Mouse (Mus musculus): ENCODE results near the gene Ptgfrn. TPM values are rescaled to one million over a fixed set of nuclear protein-coding genes. Genes with fewer than 3 reads are reported as not detected.

Ptgfrn gene
- polyA plus RNA-seq, 1 experiment from 2014 or later = 5.6 TPM

GRCm38 (mm10) chr3:101111321-101111720 is 1.2 kb upstream of the Ptgfrn start:
- 0 out of 2 replicates have a peak, but pooled peaks cover 4% of the 10 kb centered on the region for H3K27me3 ChIP-seq (ENCODE audit: insufficient read depth, poor library complexity, severe bottlenecking)
- no peaks in the 10 kb centered on the region for H3K36me3 ChIP-seq
- peaks cover 43% of the 10 kb centered on the region for H3K4me1 ChIP-seq
- H3K27ac ChIP-seq = peak overlapping the region; percentile 97
- WGBS = 60% methylated on average over 10 of the region's 10 CpGs
- H3K9me3 ChIP-seq = no peaks in the 10 kb centered on the region
- H3K4me3 ChIP-seq = no peak overlapping the region
- no peak for DNase-seq (ENCODE audit: low spot score)

GRCm38 (mm10) chr3:101110838-101111103 is 693 bp upstream of the Ptgfrn start:
- H3K27me3 ChIP-seq (ENCODE audit: insufficient read depth, poor library complexity, severe bottlenecking) = 0 out of 2 replicates have a peak, but pooled peaks cover 2% of the 10 kb centered on the region
- H3K4me3 ChIP-seq = peak overlapping the region; percentile 92
- peaks cover 44% of the 10 kb centered on the region for H3K4me1 ChIP-seq
- no peaks in the 10 kb centered on the region for H3K9me3 ChIP-seq
- H3K36me3 ChIP-seq = no peaks in the 10 kb centered on the region
- peak overlapping the region; percentile 97 for H3K27ac ChIP-seq
- DNase-seq (ENCODE audit: low spot score) = no peak

- Histone ChIP-seq H3K27me3 (ENCODE audit: insufficient read depth, poor library complexity, severe bottlenecking) (no peaks in the 10 kb centered on the region), H3K27ac (peak overlapping the region; percentile 97), H3K4me3 (peak overlapping the region; percentile 92), H3K36me3 (no peaks in the 10 kb centered on the region), H3K4me1 (peaks cover 50% of the 10 kb centered on the region), H3K9me3 (no peaks in the 10 kb centered on the region)
- WGBS = 1% methylated on average over 31 of the region's 47 CpGs
- DNase-seq (ENCODE audit: low spot score) = no peak
These were observed 488 bp downstream of the Ptgfrn start for GRCm38 (mm10) chr3:101109558-101110021.

DNA sequence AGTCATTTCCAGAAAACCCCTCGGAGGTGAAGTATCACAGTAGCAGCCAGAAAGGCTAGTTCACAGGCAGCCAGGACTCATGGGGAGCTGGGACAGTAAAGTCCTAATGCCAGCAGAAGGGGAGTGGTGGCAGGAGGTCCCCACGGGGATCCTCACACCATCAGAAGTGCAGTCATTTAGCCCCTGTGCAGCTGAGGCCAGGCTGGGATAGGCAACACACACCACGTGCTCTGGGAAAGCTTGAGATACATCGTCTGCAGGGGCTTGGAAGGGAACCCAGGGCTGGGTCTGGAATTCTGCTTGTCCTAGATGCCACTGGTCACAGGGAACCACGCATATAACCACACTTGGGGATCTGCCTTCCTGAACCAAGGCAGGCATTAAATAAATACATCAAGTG is 1.2 kb downstream of the Ptgfrn start:
- DNase-seq (ENCODE audit: low spot score) = no peak
- Histone ChIP-seq H3K4me3 (peak overlapping the region; percentile 92), H3K9me3 (no peaks in the 10 kb centered on the region), H3K36me3 (no peaks in the 10 kb centered on the region), H3K27ac (peak overlapping the region; percentile 97), H3K4me1 (peaks cover 57% of the 10 kb centered on the region), H3K27me3 (ENCODE audit: insufficient read depth, poor library complexity, severe bottlenecking) (no peaks in the 10 kb centered on the region)
- 16% methylated on average over 5 of the region's 5 CpGs for WGBS

DNA sequence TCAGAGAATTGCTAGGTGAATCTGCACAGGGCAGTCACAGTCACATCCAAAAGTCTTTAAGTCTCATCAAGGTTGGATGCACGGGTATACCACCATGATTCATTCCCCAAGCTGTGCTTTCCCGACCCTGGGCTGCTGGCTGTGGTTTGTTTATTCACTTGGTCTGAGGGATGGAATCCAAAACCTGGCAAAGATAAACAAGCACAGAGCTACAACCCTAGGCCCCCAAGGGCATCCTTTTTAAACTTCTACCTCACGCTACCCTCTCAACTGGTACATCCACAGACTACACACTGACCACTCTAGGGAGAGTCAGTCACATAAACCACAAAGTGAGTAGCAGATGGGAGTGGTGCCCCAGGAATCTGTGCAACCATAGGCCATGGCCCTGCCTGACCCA is 1.8 kb downstream of the Ptgfrn start:
- H3K9me3 ChIP-seq = no peaks in the 10 kb centered on the region
- peaks cover 58% of the 10 kb centered on the region for H3K4me1 ChIP-seq
- no peak overlapping the region for H3K27ac ChIP-seq
- H3K36me3 ChIP-seq = no peaks in the 10 kb centered on the region
- H3K27me3 ChIP-seq (ENCODE audit: insufficient read depth, poor library complexity, severe bottlenecking) = no peaks in the 10 kb centered on the region
- H3K4me3 ChIP-seq = peak overlapping the region; percentile 92
- 46% methylated on average over 3 of the region's 3 CpGs for WGBS
- no peak for DNase-seq (ENCODE audit: low spot score)

GRCm38 (mm10) chr3:101106326-101106725 is 3.8 kb downstream of the Ptgfrn start:
- WGBS = 82% methylated on average over 3 of the region's 3 CpGs
- DNase-seq (ENCODE audit: low spot score) = no peak
- Histone ChIP-seq H3K4me1 (peaks cover 54% of the 10 kb centered on the region), H3K27me3 (ENCODE audit: insufficient read depth, poor library complexity, severe bottlenecking) (no peaks in the 10 kb centered on the region), H3K27ac (no peak overlapping the region), H3K9me3 (no peaks in the 10 kb centered on the region), H3K36me3 (no peaks in the 10 kb centered on the region), H3K4me3 (no peak overlapping the region)

DNA sequence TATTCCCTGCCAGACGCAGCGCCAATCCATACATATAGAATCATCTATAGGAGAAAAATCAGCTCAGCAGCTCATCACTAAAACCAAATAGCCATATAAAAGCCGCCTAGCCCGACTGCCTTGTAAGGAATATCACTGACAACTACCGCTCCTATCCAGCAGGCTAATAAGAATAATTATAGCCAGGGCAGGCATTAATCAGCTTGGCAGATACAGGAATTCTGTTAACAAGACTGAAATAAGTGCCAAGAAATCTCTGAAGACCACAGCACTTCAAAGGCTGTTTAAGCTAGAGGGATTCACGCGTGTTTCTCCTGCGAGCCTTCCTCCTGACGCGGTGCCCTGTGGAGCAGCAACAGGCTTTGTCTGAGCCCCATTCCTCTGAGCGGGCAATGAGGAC is 4.6 kb downstream of the Ptgfrn start:
- WGBS = 83% methylated on average over 11 of the region's 11 CpGs
- Histone ChIP-seq H3K4me1 (peaks cover 50% of the 10 kb centered on the region), H3K4me3 (no peak overlapping the region), H3K27me3 (ENCODE audit: insufficient read depth, poor library complexity, severe bottlenecking) (no peaks in the 10 kb centered on the region), H3K36me3 (no peaks in the 10 kb centered on the region), H3K9me3 (no peaks in the 10 kb centered on the region), H3K27ac (no peak overlapping the region)
- no peak for DNase-seq (ENCODE audit: low spot score)

GRCm38 (mm10) chr3:101104883-101105282 is 5.2 kb downstream of the Ptgfrn start:
- Histone ChIP-seq H3K27me3 (ENCODE audit: insufficient read depth, poor library complexity, severe bottlenecking) (no peaks in the 10 kb centered on the region), H3K4me3 (no peak overlapping the region), H3K4me1 (peaks cover 45% of the 10 kb centered on the region), H3K36me3 (no peaks in the 10 kb centered on the region), H3K9me3 (no peaks in the 10 kb centered on the region), H3K27ac (no peak overlapping the region)
- 89% methylated on average over 9 of the region's 9 CpGs for WGBS
- no peak for DNase-seq (ENCODE audit: low spot score)

DNA sequence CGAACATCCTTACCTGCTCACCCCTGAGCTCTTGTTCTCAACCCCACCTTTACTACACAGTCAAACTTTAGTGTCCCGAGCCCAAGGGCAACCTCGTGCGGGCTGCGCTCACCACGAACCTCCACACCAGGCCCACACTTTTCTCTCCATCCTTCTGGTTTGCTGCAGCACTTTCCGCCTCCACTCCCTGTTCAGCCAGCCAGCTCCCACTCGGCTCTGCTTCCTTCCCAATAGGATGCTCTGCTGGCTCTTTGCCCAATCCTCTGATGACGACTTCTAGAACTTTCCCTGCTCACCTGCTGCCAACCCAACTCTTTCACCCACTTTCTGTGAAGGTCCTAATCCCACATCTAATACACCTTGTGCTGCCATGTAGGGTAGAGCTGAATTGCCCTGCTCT is 6.3 kb downstream of the Ptgfrn start:
- peaks cover 45% of the 10 kb centered on the region for H3K4me1 ChIP-seq
- H3K4me3 ChIP-seq = no peak overlapping the region
- no peaks in the 10 kb centered on the region for H3K9me3 ChIP-seq
- H3K27me3 ChIP-seq (ENCODE audit: insufficient read depth, poor library complexity, severe bottlenecking) = no peaks in the 10 kb centered on the region
- no peaks in the 10 kb centered on the region for H3K36me3 ChIP-seq
- 76% methylated on average over 9 of the region's 9 CpGs for WGBS
- no peak overlapping the region for H3K27ac ChIP-seq
- no peak for DNase-seq (ENCODE audit: low spot score)

DNA sequence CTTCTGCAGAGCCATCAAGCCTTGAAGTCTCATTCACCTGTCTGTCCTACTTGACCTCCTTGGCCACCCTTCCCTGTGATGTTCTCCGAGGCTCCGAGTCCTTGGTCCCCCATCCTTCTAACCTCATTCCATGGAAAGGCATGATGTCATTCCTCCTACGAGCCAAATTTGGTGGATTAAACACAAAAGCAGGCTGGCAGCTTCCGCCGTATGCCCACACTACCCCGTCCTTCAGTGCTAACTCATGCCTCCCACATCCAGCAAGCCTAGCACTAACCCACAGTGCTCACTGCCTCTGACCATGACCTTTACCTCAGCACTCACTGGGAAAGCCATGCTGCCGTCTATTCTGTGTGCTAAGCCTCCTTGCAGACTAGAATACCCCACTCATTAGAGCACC is 8.0 kb downstream of the Ptgfrn start:
- 87% methylated on average over 7 of the region's 7 CpGs for WGBS
- Histone ChIP-seq H3K9me3 (no peaks in the 10 kb centered on the region), H3K4me3 (no peak overlapping the region), H3K36me3 (no peaks in the 10 kb centered on the region), H3K27me3 (ENCODE audit: insufficient read depth, poor library complexity, severe bottlenecking) (no peaks in the 10 kb centered on the region), H3K4me1 (peaks cover 48% of the 10 kb centered on the region), H3K27ac (no peak overlapping the region)
- DNase-seq (ENCODE audit: low spot score) = no peak

DNA sequence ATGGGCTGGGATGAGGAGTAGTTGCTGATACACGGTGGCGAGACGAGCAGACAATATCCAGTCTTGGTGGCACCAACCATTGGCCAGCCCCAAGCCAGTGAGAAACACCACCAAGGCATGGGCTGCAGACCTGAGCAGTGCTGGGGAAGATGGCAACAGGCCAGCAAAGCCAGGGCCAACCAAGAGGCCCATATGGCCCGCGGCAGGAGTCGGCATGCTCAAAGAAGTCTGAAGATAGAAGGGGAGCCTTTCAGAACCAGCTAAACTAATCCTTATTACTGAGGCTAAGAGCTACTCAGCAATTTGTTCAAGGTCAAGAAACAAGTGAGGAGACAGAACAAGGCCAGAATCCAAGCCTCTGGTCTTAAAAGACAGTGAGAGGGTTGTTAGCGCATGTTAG is 8.9 kb downstream of the Ptgfrn start:
- no peaks in the 10 kb centered on the region for H3K36me3 ChIP-seq
- no peaks in the 10 kb centered on the region for H3K27me3 ChIP-seq (ENCODE audit: insufficient read depth, poor library complexity, severe bottlenecking)
- DNase-seq (ENCODE audit: low spot score) = no peak
- no peak overlapping the region; the same call in 1 of the 2 replicates for H3K27ac ChIP-seq
- H3K4me1 ChIP-seq = peaks cover 50% of the 10 kb centered on the region
- 81% methylated on average over 7 of the region's 7 CpGs for WGBS
- H3K4me3 ChIP-seq = no peak overlapping the region
- no peaks in the 10 kb centered on the region for H3K9me3 ChIP-seq

DNA sequence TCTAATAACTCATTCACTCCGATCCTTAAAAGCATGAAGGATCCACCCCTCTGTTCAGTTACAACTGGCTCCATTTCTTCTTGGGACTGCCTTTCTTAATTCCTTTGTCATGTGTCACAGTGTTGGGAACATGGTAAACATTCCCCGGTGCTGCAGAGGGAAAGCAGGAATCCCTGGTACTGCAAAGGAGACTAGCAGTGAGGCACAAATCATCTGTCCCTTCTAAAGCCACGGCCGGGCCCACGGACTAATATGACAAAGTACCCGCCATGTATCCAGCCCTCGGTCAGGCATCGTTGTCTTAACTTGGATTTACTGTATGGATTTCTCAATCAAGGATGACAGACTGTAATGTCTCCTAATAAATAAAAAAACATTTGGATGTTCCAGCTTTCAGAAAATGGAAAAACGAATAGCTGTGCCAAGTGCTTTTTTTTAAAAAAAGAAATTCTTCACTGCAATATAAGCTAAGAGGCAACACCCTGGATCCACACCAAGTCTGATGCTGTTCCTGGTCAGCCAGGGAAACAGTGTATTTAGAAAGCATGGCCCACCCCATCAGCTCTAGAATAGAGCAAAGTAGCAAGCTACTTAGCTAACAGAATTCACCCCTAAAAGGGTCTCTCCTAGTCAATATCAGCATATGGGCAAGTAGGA is 10.2 kb downstream of the Ptgfrn start:
- Histone ChIP-seq H3K36me3 (no peaks in the 10 kb centered on the region), H3K9me3 (no peaks in the 10 kb centered on the region), H3K27ac (no peak overlapping the region), H3K4me1 (peaks cover 47% of the 10 kb centered on the region), H3K4me3 (no peak overlapping the region), H3K27me3 (ENCODE audit: insufficient read depth, poor library complexity, severe bottlenecking) (no peaks in the 10 kb centered on the region)
- WGBS = 86% methylated on average over 9 of the region's 9 CpGs
- no peak for DNase-seq (ENCODE audit: low spot score)

GRCm38 (mm10) chr3:101098073-101098472 is 12.0 kb downstream of the Ptgfrn start:
- Histone ChIP-seq H3K27ac (no peak overlapping the region), H3K27me3 (ENCODE audit: insufficient read depth, poor library complexity, severe bottlenecking) (no peaks in the 10 kb centered on the region), H3K4me1 (peaks cover 39% of the 10 kb centered on the region), H3K4me3 (no peak overlapping the region), H3K36me3 (no peaks in the 10 kb centered on the region), H3K9me3 (no peaks in the 10 kb centered on the region)
- DNase-seq (ENCODE audit: low spot score) = no peak
- 37% methylated on average over 4 of the region's 4 CpGs for WGBS

- WGBS = 75% methylated on average over 9 of the region's 9 CpGs
- H3K36me3 ChIP-seq = no peaks in the 10 kb centered on the region
- H3K4me1 ChIP-seq = peaks cover 38% of the 10 kb centered on the region
- no peaks in the 10 kb centered on the region for H3K27me3 ChIP-seq (ENCODE audit: insufficient read depth, poor library complexity, severe bottlenecking)
- H3K4me3 ChIP-seq = no peak overlapping the region
- DNase-seq (ENCODE audit: low spot score) = no peak
- no peak overlapping the region for H3K27ac ChIP-seq
- no peaks in the 10 kb centered on the region for H3K9me3 ChIP-seq
These were observed 12.8 kb downstream of the Ptgfrn start for GRCm38 (mm10) chr3:101097146-101097800.
